Mouse (Mus musculus) mature B cell (primary cell): ENCODE measurements around the gene Wwox.

Experiments
- in situ Hi-C: fragments of 300-500 bp; cut with MboI; formaldehyde crosslinking; loops from 2 replicates; pipeline ENCODE4 v1.14.3; 2019

Gene Wwox

DNA sequence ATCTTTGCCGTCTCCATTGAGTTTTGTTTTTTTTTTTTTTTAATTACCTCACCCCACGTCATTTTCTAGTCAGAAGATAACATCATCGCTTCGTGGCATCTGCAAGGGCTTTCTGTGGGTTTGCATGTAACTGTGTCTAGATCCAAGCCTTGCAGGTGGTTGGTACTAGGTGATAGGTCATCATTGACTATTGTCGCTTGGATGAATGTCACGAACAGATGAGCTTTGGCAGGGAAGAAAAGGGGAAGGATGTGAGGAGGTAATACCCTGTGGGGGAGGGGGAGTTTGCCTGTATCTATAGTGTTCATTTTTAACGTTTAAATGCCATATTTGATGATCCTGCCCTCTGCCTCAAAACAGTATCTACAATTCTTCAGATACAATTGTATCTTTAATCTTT, 223.6 kb downstream of the Wwox start:
- in situ Hi-C loops = no loop called here

DNA sequence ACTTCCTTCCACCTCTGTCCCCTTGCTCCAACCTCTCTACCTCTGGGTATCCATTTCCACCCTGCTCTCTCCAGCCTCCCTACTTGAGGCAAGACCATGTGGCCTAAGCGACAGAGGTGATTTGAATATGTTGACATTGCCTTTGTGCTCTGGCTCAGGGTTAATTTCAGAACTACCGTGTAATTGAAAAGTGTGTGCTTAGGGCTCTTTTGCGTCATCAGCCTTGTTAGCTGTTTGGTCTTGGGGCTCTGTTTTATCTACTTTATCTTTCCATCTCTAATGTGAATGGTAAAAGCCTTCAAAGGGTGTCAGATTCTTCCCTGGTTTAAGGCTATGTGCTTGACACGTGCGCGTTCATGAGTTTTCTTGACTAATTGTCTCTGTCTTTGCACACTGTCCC, 226.1 kb downstream of the Wwox start:
- in situ Hi-C loops = no loop called here

DNA sequence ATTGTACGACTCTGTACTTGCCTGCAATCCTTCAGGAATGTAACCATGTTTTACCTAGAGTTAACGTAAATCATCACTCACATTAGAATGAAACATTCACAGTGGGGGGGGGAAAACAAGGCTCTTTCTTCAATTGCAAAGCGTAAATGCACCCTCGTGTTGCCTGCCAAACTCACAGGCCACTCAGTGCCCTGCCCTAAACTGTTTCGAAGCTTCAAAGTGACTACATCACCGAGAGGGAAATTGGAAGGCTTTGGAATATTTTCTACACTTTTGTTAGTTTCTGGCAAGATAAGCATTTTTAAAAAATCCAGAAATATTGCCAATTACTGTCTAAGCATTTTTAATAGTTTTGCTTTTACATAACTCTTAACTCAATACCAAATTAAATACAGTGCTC, 231.3 kb downstream of the Wwox start:
- in situ Hi-C loops = no loop called here

DNA sequence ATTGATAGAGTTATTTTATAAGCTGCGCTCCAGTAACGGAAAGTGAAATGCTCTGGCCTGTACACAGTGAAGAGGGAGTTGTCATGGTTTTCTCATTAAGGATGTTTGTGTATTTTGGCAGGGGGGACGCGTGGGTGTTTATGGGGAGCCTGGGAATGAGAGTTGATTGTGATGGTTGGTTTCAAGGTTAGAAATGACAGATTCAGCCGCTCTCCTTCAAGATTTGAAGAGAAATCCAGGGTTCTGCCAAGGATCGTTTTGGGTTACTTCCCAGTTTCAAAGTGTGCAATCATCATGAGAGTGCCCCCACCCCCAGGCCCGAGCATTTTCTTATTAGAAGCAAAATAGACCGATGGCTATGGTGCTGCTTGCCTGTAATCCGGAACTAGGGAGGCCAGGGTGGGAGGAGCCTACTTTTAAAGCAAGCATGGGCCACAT, 231.8 kb downstream of the Wwox start:
- in situ Hi-C loops = no loop called here

DNA sequence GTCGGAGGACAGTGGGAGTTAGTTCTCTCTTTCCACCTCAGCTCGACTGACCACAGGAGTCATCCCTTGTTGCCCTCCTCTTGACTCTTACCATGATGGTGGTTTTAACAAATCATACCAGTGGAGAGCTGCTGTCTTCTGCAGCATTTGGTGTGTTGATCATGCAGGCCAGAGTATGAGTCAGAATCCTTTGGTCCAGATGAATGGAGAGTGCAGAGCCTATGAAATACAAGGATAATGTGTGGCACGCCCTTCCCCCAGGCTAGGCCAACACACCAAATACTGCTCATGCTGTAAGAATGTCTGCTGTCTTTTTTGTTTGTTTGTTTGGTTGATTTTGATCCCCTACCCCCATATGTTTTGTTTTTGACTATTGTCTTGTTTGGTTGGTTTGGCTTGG, 234.0 kb downstream of the Wwox start:
- in situ Hi-C loops = no loop called here

DNA sequence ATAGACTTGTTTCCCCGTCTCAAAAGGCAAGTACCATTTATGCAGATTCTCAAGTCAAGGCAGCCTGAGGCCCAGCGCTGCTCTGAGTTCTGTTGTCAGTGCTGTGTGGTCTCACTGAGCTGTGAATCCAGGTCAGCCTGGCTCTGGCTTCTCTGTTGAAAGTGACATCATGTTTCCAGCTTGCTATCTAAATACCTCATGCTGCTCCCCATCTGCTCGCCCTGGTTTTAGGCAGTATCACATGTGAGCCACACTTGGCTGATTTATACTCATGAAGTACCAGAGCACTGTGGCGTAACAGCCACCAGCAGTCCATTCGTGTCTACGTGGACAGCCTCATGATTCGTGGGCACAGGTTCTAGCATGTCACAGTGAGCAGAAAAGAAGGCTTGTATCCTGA, 235.7 kb downstream of the Wwox start:
- in situ Hi-C loops = no loop called here

DNA sequence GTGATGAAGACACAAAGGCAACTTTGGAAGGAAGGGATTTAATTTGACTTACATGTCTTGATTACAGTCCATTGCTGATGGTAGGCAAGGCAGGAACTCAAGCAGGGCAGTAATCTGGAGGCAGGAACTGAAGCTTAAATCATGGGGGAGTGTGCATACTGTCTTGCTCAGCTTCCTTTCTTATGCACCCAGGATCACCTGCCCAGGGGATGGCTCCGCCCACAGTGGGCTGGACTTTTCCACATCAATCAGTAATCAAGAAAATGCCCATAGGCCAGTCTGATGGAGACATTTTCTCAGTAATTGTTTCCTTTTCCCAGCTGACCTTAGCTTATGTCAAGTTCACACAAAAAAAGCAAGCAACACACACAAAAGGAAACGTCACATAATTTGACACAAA, 237.5 kb downstream of the Wwox start:
- in situ Hi-C loops = no loop called here

DNA sequence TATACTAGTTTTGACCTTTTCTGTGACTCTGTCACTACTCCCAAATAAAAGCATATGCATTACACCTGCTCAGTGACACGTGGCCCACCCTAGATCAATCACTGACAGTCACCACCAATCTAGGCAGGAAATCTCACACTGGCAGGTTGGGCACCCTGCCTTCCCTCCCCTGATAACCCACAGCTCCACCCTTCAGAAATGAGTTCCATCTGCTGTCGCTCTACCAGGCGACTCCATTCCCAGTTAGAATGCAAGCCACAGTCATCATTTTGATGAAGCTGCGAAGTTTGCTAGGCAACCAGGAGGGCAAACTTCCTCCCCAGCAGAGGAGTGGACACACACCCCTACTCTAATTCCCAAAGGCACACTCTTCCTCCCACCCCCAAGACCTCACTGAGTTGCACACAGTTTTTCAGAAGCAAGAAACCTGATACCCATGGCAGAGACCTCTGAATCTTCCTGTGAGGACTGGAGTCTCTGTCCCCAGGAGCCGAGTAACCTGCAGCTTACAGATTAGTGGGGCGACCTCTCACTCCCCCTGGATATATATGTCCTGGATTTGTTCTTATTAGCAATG, 238.2 kb downstream of the Wwox start:
- in situ Hi-C loops = no loop called here

DNA sequence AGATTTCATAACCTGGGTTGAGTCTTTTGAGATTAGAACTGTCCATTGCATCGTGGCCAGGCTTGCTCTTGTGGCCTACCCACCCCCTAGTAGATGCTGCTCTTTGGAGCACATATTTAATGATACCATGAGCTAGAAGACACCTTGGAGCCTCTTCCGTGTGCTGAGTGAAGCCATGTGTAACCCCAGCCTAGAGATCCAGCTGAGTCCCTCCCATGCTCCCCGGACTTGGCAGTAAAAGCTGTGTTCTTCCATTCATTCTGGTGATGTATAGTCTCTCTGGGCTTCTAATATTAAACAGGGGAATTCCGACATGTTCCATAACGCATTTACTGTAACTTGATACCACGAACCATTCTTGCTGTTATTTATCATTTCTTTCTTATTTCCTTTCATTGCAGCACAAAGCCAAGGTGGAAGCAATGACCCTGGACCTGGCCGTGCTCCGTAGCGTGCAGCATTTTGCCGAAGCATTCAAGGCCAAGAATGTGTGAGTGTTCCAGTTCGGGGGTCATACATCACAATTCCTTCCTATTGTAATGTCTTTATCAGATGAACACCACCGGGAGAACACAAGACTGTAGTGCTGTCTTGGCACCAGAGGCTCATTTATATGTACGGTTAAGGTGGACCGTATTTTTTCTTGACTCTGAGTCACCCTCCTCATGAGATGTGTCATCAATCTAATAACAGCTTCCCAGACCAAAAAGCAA, 240.1 kb downstream of the Wwox start:
- in situ Hi-C loops = no loop called here

DNA sequence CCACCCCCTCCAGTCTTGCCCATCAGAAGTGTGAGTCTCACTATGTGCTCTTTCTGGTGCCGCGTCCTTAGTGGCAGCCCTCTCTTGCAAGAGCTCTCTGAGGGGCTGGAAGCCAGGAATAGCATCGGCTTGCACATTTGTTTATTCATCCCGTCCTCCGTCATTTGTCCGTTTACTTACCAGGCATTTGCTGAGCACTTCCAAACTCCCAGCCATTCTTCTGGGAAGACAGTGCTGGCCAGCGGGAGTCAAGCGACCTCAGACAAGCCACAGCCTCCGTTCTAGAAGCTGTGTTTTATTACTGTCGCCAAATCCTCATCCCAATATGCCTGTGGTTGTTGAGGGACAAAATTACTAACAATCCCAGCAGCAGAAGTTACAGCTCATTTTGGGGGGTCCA, 241.7 kb downstream of the Wwox start:
- in situ Hi-C loops = no loop called here

DNA sequence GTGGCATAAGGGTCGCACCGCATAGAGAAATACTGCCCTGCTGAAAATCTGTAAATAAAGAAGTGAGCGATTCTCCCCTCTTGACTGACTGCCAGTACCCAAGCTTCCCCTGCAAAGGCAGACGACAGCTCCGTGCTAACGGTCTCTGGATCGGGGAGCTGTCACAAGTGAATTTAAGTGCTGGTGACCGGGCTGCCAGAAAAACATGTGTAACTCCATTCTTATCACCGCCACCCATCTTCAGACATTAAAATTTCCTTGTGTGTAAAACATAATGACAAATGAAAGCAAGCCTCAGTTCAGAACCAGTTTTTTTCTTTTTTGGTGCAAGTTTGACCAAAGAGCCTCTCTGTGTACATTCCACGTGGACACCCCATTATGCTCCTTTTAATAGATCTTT, 242.7 kb downstream of the Wwox start:
- in situ Hi-C loops = no loop called here

DNA sequence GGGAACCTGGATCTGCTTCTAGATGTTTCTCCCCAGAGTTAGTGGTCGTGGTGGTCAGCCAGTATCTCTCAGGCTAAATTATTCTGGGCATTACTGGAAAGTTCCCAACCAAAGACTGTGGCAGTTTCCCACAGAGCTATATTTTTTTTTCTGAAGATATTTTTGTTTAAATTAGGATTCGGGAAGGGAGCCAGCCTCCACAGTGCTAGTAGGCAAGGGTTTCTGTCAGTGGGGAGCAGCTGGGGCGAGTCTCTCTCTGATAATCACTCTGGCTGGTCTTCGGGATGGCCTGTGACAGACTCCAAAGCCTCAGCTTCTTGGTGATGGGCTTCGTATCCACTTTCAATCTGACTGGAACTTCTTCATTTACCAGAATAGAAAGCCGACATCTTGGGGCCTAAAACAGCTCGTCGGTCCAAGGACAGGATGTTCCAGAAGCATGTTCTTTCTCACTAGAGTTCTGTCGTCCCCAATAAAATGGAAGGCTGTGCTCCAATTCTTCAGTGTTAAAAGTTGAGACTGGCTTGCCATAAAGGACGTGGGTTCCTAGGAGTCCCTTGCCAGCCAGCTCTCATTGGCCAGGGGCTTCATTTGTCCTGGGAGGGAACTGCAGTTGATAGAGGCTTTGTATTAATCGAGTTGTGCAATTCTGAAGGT, 244.7 kb downstream of the Wwox start:
- in situ Hi-C loops = no loop called here

DNA sequence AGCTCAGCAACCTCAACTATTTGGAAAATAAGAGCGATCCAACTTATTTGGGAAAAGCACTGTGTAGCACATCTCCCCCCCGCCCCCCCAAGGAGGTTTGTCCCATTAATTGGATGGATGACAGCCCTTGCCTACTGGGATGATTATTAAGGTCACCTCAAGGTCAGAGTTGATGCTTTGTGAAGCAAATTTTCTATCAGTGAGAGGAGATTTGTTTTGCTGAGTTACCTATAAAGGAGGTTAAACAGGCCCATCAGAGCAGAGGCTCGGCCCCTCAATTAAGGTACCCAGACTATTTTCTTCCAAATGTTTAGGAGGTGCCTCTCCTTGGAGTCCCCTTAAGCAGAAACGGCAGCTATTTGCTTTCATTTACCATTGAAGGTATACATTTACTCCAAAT, 247.0 kb downstream of the Wwox start:
- in situ Hi-C loops = no loop called here

DNA sequence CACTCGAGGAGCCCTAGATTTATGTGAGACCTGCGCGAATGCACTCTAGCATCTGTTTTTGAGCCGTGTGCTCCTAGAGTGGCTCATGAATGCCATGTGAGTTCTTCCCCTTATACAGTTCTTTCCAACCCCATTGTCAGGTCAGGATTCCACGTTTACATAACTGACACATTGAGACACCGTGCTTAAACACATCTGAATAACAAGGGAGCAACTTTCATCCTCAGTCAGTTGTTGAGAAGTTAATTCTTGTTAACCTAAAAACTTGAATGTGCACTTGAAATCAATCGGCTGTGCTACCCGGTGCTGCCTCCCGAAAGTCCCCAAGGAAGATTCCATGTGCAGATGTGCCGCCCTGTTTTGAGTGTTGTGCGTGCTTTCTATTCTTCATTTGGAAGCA, 249.3 kb downstream of the Wwox start:
- in situ Hi-C loops = no loop called here

DNA sequence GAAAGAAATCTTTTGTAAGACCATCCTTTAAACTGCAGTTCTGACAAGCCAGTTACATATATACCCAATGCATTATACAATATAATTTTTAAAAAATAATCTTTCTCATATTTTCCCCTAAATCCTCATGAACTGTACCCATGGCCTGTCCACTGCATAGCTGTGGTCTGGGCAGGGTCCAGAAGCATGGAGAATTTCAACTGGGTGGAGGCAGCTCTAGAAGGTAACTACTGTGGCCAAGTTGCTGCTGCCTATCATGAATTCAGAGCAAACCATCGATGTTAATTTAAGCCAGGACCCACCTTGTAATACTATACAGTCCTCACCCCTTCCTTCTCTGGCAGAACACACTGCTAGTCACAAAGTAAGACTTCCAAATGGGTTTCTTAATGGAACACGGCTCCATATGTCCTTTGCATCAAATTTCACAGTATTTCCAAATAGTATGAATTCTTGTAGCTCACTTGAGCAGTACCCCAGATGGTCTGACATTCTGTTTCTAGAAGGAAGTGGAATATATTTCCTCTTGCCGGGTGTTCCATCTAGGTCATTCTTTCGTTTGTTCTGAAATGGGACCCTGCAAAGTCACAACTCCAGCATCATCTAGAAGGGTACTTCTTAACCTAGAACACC, 255.2 kb downstream of the Wwox start:
- in situ Hi-C loops = no loop called here

DNA sequence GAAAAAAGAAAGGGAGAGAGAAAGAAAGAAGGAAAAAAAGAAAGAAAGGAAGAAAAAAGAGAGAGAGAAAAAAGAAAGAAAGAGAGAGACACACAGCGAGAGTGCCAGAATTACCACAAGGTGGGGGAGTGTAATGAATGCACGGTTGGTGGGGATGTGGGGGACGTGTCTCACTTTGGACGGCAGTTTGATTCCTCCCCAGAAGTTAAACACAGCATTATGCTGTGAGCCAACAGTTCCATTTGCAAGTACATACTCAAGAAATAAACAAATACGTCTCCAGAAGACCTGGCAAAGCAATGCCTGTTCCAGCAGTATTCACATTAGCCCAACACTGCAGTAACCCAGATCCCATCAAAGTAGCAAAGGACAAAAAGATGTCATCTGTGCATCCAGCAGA, 264.1 kb downstream of the Wwox start:
- in situ Hi-C loops = no loop called here

DNA sequence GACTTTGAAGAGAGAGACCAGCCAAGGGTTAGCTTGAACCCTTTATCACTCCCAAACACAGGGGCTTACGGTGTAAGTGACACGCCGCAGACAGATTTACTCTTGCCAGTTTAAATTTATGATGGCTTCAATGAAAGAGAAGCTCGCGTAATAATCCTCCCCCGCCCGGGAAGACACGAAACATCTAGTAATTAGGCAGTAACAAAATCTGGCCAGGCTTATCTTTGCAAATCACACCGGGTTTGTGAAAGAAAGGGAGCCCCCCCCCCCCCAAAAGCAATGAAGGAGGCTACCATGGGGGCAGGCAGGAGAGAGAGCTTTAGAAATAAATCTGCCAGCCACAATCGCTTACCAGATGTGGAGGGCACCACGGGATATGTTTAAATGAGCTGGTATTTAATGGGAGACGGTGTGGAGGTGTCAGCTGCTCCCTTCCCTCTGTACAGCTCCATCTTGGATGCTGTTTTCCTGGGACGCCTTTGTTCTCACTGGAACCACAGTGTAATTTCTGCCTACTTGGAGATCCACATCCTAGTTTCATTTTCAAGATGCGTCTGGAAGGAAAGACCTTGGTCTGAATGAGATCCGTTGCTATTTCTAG, 268.2 kb downstream of the Wwox start:
- in situ Hi-C loops = no loop called here

DNA sequence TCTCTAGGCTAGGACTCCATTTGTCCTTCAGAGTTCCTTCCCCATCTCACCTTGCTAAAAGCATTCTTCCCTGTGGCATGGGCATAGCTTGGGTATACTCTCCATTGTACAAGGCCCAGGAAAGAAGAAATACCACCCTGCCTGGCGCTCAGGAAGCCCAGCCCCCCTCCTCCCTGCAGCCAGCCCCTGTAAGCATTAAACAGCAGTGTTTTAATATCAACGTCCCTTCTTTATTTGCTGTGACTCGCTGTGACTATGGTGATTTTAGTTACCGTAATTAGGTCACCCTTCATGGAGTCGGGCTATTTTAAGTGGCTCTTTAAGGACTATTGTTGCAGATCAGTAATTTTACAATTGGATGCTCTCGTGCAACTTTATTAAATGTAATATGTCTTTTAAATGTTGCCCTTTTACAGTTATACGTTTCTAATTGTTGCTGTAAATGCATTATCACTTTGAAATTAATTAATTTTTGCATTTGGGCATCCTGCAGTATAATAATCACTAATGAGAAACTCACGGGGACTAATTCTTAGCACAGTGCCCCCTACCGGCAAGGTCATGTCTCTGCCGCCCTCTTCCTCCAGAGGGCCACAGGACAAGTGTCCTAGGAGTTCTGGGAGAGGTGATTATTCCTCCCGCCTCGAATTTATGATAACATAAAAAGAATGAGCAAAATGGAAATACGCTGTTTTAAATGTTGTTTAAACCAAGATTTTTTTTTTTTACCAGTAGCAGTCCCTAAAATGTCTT, 276.0 kb downstream of the Wwox start:
- in situ Hi-C loops = no loop called here

DNA sequence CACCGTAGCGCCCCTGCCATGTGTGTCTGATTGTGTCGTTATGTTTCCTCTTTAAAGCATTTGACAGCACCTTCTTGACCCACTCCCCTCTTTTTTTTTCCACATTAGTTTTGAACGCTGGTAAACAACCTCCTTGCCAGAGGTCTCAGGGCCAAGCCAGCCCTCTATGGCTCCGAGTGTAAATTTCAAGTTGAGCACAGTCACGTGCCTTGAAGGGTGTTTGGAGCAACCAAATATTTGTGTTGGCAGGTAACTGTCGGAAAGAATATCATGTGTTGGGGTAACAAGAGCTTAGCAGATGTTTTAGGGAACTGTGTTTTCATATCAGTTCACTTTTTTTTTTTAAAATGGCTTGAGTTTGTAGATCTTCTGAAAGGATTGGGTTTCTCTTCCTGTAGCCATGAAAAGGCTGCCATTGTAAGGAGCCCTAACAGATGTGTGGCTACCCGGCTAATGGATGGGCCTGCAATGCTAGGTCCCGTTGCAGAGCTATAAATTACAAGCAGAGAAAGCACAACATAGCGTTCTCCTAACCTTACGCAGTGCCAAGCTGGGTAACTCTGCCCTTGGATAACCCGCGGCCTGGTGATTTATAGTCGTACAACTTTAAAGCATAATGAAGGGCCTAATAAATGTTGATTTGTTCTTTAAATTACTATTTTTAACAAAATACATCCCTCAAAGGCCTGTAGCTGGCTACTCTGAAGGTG, 277.2 kb downstream of the Wwox start:
- in situ Hi-C loops = no loop called here

DNA sequence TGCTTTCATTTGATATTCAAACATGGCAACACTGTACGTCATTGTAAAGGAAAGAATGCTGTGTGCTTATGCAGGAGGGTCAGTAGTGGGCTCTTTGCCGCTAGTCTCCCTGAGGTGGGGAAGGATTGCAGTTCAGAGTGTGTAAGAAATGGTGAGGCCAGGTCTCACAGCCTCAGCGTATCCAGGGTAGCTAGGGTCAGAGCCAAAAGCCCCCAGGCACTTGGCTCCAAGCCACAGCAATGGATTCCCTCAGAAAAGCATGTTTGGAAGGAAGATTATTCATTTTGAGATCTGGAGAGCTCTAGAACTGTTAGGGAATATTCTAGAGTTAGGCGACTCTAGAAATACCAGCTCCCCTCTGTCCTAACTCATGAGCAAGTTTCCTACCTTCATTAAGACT, 279.4 kb downstream of the Wwox start:
- in situ Hi-C loops = no loop called here

DNA sequence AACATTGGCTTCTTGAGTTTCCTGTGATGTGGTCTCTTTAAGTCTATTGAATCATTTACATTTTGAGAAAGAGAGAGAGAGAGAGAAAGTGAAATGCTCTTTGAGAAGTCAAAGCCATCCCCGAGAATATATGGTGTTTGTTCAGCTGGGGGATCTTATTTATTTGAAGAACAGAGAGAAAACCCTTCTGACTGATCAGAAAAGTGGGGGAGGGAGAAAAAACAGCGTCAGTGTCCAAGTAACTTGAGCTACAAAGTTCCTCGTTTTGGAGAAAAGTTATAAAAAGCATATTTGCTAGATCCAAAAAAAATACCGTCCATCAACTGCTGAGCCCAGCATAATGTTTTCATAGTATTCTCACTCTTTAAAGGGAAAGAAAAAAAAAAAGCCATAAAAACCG, 283.2 kb downstream of the Wwox start:
- in situ Hi-C loops = no loop called here
